Mouse (Mus musculus) neural tube, embryonic 12.5 days (tissue): Measurements from ENCODE around the gene Fgd2. TPM values are rescaled to one million over a fixed set of nuclear protein-coding genes. Genes with fewer than 3 reads are reported as not detected.
A peak's percentile ranks its signal among the peaks of the same experiment; 100 is the strongest.

Experiments used
- ATAC-seq: fragments of 200-750 bp; cut with Nextera tagmentation; 2 replicates; pipeline ENCODE4 v1.8.0; 2017; ENCODE audit warnings: low read depth, mild to moderate bottlenecking, moderate TSS enrichment, moderate library complexity; ENCODE audit not compliant: low FRiP score
- H3K27ac ChIP-seq: fragments of 300-500 bp; sonication (generic); 2 replicates; pipeline ENCODE4 v1.5.1; 2016
- H3K27me3 ChIP-seq: fragments of 300-500 bp; sonication (generic); replicated peaks from 2 replicates; pipeline ENCODE4 v1.6.1; 2016; ENCODE audit warnings: mild to moderate bottlenecking
- H3K36me3 ChIP-seq: fragments of 300-500 bp; sonication (generic); 2 replicates; pipeline ENCODE4 v1.6.1; 2016; ENCODE audit warnings: mild to moderate bottlenecking
- H3K4me1 ChIP-seq: fragments of 300-500 bp; sonication (generic); 2 replicates; pipeline ENCODE4 v1.6.1; 2016
- H3K4me2 ChIP-seq: fragments of 300-500 bp; sonication (generic); replicated peaks from 2 replicates; pipeline ENCODE4 v1.6.1; 2016; ENCODE audit warnings: mild to moderate bottlenecking
- H3K4me3 ChIP-seq: fragments of 300-500 bp; sonication (generic); 2 replicates; pipeline ENCODE4 v1.5.1; 2016
- H3K9ac ChIP-seq: fragments of 300-500 bp; sonication (generic); 2 replicates; pipeline ENCODE4 v1.6.1; 2016; ENCODE audit warnings: mild to moderate bottlenecking
- H3K9me3 ChIP-seq: fragments of 300-500 bp; sonication (generic); 2 replicates; pipeline ENCODE4 v1.6.1; 2016; ENCODE audit warnings: mild to moderate bottlenecking
- WGBS: fragments of 180-500 bp; shearing (Covaris S2); methylation state at CpG from one replicate; pipeline ENCODE4 v1.1.7; 2016; 5-methylcytosine and 5-hydroxymethylcytosine counted together
- polyA plus RNA-seq: library from polyadenylated mRNA; unstranded; fragments of >200 nt; fragmentation: Nextera tagmentation; extraction: Ambion mirVana; gene quantifications from 2 replicates; pipeline ENCODE4 v1.2.1, GENCODE M21; 2016

Gene Fgd2
- polyA plus RNA-seq, 1 experiment from 2014 or later = 3.7 TPM

DNA sequence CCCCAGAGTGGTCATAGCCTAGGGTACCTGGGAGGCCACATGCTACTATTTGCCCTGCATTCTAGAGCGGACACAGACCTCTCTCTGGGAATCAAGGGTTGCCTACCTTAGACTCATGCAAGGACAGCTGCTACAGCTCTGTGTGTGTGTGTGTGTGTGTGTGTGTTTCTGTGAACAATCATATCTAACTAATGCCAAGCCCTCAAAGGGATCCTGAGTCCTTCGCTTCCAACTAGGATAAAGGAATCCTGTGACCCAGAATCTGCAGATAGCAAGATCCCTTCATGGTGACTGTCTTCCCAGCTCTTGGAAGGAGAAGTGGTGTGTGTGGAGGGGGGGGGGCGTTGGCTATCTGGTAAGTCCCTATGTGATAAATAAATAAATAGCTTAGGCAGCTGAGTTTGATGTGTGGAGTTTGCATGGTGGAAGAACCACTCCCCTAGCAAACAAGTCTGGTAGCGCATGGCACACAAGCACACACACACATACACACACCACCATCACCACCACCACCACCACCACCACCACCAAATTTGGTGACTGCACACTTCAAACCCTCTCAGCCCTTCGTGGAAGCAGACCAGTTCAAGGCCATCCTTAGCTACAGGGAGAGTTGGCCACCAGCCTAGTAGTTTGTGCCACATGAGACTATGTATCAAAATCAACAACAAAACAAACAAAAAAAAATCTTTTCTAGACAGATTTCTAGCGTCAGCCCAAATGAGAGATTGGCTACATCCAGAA is 35.5 kb downstream of the Fgd2 start:
- WGBS = 64% methylated on average over 6 of the region's 6 CpGs
- Histone ChIP-seq H3K36me3 (no peaks in the 10 kb centered on the region), H3K9me3 (no peaks in the 10 kb centered on the region), H3K4me3 (no peak overlapping the region), H3K4me2 (no peak overlapping the region), H3K27me3 (no peaks in the 10 kb centered on the region), H3K9ac (no peak overlapping the region), H3K27ac (no peak overlapping the region), H3K4me1 (peaks cover 28% of the 10 kb centered on the region)
- ATAC-seq = no peak

- Histone ChIP-seq H3K4me3 (no peak overlapping the region), H3K27me3 (no peaks in the 10 kb centered on the region), H3K9ac (no peak overlapping the region), H3K9me3 (no peaks in the 10 kb centered on the region), H3K36me3 (no peaks in the 10 kb centered on the region), H3K4me1 (peaks cover 28% of the 10 kb centered on the region), H3K27ac (no peak overlapping the region), H3K4me2 (peak overlapping the region; percentile 32)
- WGBS = 24% methylated on average over 6 of the region's 6 CpGs
- ATAC-seq = peak; percentile 81; the same call in 1 of the 2 replicates
Observed at GRCm38 (mm10) chr17:29396821-29397242, 36.1 kb downstream of the Fgd2 start.

GRCm38 (mm10) chr17:29397480-29398433 is 37.0 kb downstream of the Fgd2 start:
- Histone ChIP-seq H3K4me3 (peak overlapping the region; percentile 22; the same call in 1 of the 2 replicates), H3K4me1 (peaks cover 28% of the 10 kb centered on the region), H3K36me3 (no peaks in the 10 kb centered on the region), H3K27ac (peak overlapping the region; percentile 62; the same call in 1 of the 2 replicates), H3K9me3 (no peaks in the 10 kb centered on the region), H3K27me3 (no peaks in the 10 kb centered on the region), H3K9ac (peak overlapping the region; percentile 45; the same call in 1 of the 2 replicates), H3K4me2 (peak overlapping the region; percentile 69)
- WGBS = under 1% methylated on average over 27 of the region's 27 CpGs
- ATAC-seq = peak; percentile 70

GRCm38 (mm10) chr17:29398434-29399026 is 37.8 kb downstream of the Fgd2 start:
- 8% methylated on average over 17 of the region's 17 CpGs for WGBS
- 0 out of 2 replicates have a peak overlapping the region, but pooled peaks have one; percentile 22 for H3K4me3 ChIP-seq
- no peak for ATAC-seq

DNA sequence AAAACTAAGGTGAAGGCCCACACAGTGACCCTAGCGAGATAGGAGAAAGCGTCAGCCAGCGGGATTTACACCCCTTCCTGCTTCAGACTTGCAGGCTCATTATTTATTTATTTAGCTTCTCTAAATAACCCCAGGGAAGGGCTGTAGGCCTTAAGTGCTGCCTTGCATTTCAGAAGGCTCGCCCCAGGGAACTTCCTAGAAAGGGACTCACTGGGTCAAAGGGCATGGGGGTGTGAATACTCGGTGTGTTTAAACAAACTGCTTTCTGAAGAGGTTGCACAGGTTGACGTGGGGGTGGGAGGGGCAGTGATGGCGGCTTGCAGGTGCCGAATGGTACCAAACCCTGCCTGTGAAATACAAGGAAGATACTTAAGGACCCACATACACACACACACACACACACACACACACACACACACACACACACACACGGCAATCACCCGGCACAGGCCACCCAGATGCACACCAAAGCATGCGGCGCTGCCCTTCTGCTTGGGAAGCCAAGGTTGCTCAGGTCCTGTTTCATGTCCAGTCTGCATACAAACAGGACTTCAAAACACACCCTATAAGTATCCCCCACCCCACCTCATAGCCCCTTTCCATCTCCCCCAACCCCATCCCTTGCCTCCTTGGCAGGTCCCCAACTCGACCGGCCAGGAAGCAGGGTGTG is 38.7 kb downstream of the Fgd2 start:
- no peak overlapping the region for H3K9ac ChIP-seq
- H3K4me3 ChIP-seq = no peak overlapping the region
- 35% methylated on average over 14 of the region's 14 CpGs for WGBS
- H3K36me3 ChIP-seq = no peaks in the 10 kb centered on the region
- no peaks in the 10 kb centered on the region for H3K9me3 ChIP-seq
- H3K4me2 ChIP-seq = 0 out of 2 replicates have a peak overlapping the region, but pooled peaks have one; percentile 69
- no peak overlapping the region for H3K27ac ChIP-seq
- H3K4me1 ChIP-seq = peaks cover 28% of the 10 kb centered on the region
- no peaks in the 10 kb centered on the region for H3K27me3 ChIP-seq
- ATAC-seq = no peak

More at GRCm38 (mm10) chr17:29398434-29399026, 37.8 kb downstream of the Fgd2 start:
- Histone ChIP-seq H3K36me3 (no peaks in the 10 kb centered on the region), H3K27me3 (no peaks in the 10 kb centered on the region), H3K27ac (no peak overlapping the region; the same call in 1 of the 2 replicates), H3K4me1 (peaks cover 28% of the 10 kb centered on the region), H3K9me3 (no peaks in the 10 kb centered on the region), H3K9ac (0 out of 2 replicates have a peak overlapping the region, but pooled peaks have one; percentile 45), H3K4me2 (peak overlapping the region; percentile 69)

DNA sequence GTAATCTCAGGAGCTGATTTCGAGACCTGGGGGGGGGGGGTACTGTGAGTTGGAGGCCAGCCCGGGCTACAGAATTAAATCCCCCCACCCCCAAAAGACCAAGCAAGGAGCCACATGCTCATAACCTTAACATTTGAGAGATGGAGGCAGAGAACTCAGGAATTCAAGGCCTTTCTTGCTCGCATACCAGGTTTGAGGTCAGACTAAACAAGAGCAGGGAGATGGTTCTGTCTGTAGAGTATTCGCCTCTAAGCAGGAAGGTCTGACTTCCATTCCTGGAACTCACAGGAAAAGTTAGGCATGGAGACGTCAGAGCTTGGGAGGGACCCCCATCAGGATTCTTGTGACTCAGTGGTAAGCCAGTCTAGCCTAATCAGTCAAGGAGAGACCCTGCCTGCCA is 39.3 kb downstream of the Fgd2 start:
- Histone ChIP-seq H3K4me1 (peaks cover 28% of the 10 kb centered on the region), H3K27ac (no peak overlapping the region), H3K27me3 (no peaks in the 10 kb centered on the region), H3K36me3 (no peaks in the 10 kb centered on the region), H3K9ac (no peak overlapping the region), H3K9me3 (no peaks in the 10 kb centered on the region), H3K4me3 (no peak overlapping the region), H3K4me2 (no peak overlapping the region)
- WGBS = 78% methylated on average over 5 of the region's 5 CpGs
- no peak for ATAC-seq

DNA sequence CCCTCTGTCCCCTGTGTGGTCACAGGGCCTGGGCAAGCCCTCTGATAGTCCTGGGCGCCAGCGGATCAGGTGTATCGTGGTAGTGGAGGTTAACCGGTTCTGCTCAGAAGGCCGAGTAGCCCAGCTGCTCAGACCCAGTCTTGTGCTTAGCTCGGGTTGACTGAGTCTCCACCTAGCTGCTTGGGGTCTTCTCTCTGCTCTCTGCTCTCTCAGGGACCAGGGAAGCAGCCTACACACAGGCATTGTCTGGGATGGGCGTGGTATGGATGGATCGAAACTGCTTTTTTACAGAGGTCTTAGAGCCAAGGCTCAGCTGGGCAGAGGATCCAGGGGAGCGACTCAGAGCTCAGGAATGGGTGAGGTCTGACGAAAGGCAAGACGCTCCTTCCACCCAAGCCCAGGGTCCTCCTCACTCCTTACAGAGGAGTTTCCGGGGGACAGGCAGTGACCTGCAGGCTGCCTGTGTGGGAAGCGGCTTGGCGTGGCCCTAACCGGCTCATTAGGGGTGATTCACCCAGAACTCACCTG is 41.1 kb downstream of the Fgd2 start:
- Histone ChIP-seq H3K4me1 (peaks cover 28% of the 10 kb centered on the region), H3K4me3 (no peak overlapping the region), H3K36me3 (no peaks in the 10 kb centered on the region), H3K9ac (no peak overlapping the region), H3K27me3 (no peaks in the 10 kb centered on the region), H3K9me3 (no peaks in the 10 kb centered on the region), H3K4me2 (no peak overlapping the region), H3K27ac (no peak overlapping the region)
- 71% methylated on average over 15 of the region's 15 CpGs for WGBS
- ATAC-seq = no peak

DNA sequence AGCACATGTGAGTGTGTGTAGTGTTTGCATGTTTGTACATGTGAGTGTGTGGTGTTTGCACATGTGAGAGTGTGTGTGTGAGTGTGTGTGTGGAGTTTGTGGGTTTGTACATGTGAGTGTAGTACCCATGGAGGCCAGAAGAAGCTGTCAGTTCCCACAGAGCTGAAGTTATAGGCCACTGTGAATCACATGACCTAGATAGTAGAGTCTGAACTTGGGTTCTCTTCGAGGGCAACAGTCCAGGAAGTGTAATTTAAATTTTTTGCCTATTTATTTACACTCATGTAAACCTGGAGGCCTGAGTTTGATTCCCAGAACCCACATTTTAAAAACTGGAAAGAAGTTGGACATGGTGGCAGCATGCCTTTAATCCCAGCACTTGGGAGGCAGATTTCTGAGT is 42.5 kb downstream of the Fgd2 start:
- 79% methylated on average over 1 of the region's 1 CpGs for WGBS
- Histone ChIP-seq H3K4me3 (no peak overlapping the region), H3K9me3 (no peaks in the 10 kb centered on the region), H3K36me3 (no peaks in the 10 kb centered on the region), H3K27me3 (no peaks in the 10 kb centered on the region), H3K9ac (no peak overlapping the region), H3K27ac (no peak overlapping the region), H3K4me2 (no peak overlapping the region), H3K4me1 (peaks cover 15% of the 10 kb centered on the region)
- ATAC-seq = no peak

DNA sequence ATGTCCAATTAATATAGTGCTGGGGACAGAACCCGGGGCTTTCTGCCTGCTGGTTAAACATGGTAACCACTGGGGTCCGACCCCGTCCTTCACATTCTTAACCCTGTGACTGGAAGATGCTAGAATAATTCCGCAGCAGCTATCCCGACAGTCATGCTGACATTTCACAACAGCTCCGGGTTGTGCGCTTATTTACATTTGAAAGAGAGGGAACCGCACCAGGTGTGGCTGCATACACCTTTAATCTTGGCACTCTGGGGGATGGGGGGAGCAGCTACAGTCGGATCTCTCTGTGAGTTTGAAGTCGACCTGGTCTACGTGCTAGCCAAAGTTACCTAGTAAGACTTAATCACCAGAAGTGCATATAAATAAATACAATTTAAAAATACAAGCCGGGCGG is 44.8 kb downstream of the Fgd2 start:
- Histone ChIP-seq H3K27ac (no peak overlapping the region), H3K4me3 (no peak overlapping the region), H3K36me3 (no peaks in the 10 kb centered on the region), H3K9me3 (no peaks in the 10 kb centered on the region), H3K27me3 (no peaks in the 10 kb centered on the region), H3K4me2 (no peak overlapping the region), H3K4me1 (no peaks in the 10 kb centered on the region), H3K9ac (no peak overlapping the region)
- 58% methylated on average over 13 of the region's 13 CpGs for WGBS
- ATAC-seq = no peak

DNA sequence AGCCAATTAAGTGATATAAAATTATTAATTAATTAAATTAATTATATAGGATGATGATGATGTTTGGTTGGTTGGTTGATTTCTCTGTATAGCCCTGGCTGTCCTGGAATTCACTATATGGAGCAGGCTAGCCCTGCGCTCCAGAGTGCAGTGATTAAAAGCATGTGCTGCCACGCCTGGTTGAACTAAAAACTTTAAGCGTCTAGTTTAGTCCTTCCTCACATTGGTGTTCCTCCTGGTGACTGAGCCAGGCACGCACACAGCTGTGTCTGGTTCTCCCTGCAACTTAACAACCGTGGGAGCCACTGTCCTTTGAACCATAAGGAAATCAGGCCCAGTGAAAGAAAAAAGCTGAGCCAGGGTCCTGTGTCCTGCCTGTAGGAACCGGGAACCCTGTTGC is 45.4 kb downstream of the Fgd2 start:
- WGBS = 39% methylated on average over 6 of the region's 6 CpGs
- Histone ChIP-seq H3K9me3 (no peaks in the 10 kb centered on the region), H3K36me3 (no peaks in the 10 kb centered on the region), H3K27ac (no peak overlapping the region), H3K4me3 (no peak overlapping the region), H3K4me1 (no peaks in the 10 kb centered on the region), H3K27me3 (no peaks in the 10 kb centered on the region), H3K9ac (no peak overlapping the region), H3K4me2 (no peak overlapping the region)
- no peak for ATAC-seq

- Histone ChIP-seq H3K27ac (no peak overlapping the region), H3K4me1 (no peaks in the 10 kb centered on the region), H3K36me3 (no peaks in the 10 kb centered on the region), H3K27me3 (no peaks in the 10 kb centered on the region), H3K9me3 (no peaks in the 10 kb centered on the region), H3K4me3 (no peak overlapping the region), H3K9ac (no peak overlapping the region), H3K4me2 (no peak overlapping the region)
- ATAC-seq = no peak
- 91% methylated on average over 5 of the region's 5 CpGs for WGBS
Observed at GRCm38 (mm10) chr17:29407405-29407804, 46.7 kb downstream of the Fgd2 start.
